Mouse (Mus musculus) ovary, postnatal 10 days (tissue): Measurements from ENCODE around the gene Prpf38b.

ENCODE experiments used
- DNase-seq: peaks from one replicate; pipeline ENCODE4 v3.0.0; 2022; ENCODE audit warnings: low spot score

The Prpf38b gene

DNA sequence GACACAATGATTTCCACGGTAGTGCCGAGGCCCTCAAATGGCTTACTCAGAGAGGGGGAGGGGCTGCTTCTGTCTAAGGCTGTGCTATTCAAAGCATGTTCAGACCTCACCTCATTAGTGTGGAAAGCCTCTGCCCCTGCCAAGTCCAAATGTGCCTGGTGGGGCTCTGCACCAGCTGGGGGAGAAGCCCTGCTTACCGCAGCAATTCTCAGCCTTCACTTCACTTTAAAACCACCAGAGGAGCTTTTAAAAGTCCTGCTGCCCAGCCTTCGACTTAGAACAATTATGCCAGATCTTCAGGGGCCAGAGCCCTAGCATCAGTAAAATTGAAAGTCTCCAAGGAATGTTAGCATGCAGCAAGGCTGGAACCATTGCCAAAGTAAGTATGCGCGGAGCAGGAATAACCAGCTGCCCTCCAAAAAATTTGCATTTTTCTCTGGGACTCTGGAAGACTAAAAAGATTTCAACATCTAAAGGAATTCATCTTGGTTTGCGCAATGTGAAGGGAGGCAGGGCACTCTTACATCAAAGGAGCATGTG lies 53.2 kb downstream of the Prpf38b start:
- DNase-seq: no peak

DNA sequence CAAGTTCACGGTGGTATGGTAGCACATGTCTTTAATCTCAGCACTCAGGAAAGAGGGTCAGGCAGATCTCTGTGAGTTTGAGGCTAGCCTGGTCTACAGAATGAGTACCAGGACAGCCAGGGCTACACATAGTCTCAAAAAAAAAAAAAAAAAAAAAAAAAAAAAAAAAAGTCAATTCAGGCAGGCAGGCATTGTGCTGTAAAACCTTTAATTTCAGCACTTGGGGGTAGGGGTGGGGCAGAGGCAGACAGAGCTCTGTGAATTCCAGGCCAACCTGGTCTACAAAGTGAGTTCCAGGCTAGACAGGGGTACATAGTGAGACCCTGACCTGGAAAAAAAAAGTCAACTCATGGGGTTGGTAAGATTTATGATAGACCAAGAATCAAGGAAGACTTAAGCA lies 53.8 kb downstream of the Prpf38b start:
- no peak for DNase-seq

- DNase-seq: no peak
Observed at GRCm38 (mm10) chr3:108857124-108857470, 54.4 kb downstream of the Prpf38b start.

DNA sequence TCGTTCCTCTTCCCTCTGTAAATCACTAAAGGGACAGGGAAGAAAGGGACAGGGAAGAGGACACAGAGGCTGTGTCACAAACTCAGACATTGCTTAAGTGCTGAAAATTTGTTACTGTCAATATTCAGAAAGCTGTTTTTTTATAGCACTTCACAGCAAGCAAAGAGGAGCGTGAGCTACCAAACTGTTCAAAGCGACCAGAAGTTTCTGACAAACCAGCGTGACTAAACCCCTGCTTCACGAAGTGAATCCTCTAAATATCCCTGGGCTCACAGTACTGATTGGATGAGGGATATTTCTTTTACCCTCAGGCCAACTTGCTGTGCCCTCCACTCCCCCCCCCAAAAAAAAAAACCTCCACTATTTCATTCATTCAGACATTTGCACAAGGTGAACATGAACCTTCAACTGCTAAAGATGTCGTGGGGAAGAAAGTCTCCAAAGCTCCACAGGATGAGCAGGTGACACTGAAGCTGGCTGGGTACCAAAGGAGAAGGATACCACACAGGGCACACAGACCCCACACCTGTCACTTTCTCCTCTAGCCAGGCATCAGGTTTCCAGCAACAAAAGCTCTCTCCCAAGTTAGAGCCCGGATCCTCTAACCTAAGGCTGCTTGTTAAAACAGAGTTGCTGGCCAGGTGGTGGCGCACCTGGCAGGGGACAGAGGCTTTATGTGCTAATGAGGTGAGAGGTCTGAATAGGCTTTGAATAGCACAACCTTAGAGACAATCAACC lies 55.0 kb downstream of the Prpf38b start:
- DNase-seq: no peak

DNA sequence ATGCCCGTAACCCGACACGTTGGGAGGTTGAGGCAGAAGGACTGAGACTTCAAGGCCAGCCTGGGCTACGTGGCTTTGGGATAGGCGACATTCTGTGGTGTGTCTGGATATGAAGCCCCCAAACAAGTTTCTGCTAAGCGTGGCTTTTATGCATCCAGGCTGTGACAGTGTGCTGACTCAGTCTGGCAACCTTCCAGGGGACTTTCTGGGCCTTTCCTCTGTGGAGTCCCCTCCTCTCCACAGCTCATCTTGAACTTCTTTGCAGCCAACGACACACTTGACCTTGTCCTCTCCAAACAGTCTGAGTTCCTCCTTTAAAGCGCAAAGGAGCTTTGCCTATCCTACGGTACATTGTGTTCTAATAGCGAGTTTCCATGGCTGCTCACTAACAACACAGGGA lies 55.7 kb downstream of the Prpf38b start:
- DNase-seq: no peak

- DNase-seq: no peak
Observed at GRCm38 (mm10) chr3:108855371-108855770, 56.2 kb downstream of the Prpf38b start.

GRCm38 (mm10) chr3:108853266-108853665 lies 58.3 kb downstream of the Prpf38b start:
- no peak for DNase-seq
